Mouse (Mus musculus): ENCODE measurements around the gene Gm20388. TPM values are rescaled to one million over a fixed set of nuclear protein-coding genes. Genes with fewer than 3 reads are reported as not detected.
A peak's percentile ranks its signal among the peaks of the same experiment; 100 is the strongest.

The Gm20388 gene
- polyA plus RNA-seq, 1 experiment from 2014 or later = not detected

DNA sequence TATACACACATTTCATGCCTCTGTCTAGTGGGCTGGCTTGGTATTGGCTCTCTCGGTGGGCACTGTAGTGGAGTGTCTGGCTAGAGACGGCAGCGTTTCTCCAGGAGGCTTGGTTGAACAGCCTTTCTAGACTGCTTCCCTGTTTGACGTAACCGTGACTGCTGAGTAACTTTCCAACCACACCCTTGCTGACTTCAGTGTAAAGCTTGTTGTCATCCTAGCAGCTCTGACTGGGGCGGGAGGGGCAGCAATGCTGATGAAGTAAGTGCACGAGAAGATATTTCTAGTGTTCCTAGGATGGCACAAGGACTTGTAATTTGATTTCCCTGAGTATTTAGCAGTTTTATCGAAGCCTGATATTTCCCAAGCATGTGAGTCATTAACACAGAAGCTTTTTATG is 4135.2 kb downstream of the Gm20388 start:
- Histone ChIP-seq H3K4me2 (replicated peaks; ENCODE audit: low read depth) (no peak overlapping the region), H3K27me3 (replicated peaks; ENCODE audit: control insufficient read depth, insufficient read depth, low read length) (no peaks in the 10 kb centered on the region), H3K4me1 (replicated peaks; ENCODE audit: control insufficient read depth, insufficient read depth, low read length) (no peaks in the 10 kb centered on the region), H3K9me3 (ENCODE audit: control insufficient read depth) (no peaks in the 10 kb centered on the region), H3K4me3 (ENCODE audit: low read depth, low read length) (no peak overlapping the region), H3K36me3 (ENCODE audit: control insufficient read depth, insufficient read depth) (peaks cover 52% of the 10 kb centered on the region), H3K27ac (ENCODE audit: low read depth, low read length) (no peak overlapping the region), H3K9ac (ENCODE audit: low read depth, low read length) (no peak overlapping the region)
- 62% methylated on average over 8 of the region's 8 CpGs for WGBS
- no peak for ATAC-seq
- no peak for TF ChIP-seq CTCF (IDR thresholded peaks at IDR 0.05; ENCODE audit: low read depth)

DNA sequence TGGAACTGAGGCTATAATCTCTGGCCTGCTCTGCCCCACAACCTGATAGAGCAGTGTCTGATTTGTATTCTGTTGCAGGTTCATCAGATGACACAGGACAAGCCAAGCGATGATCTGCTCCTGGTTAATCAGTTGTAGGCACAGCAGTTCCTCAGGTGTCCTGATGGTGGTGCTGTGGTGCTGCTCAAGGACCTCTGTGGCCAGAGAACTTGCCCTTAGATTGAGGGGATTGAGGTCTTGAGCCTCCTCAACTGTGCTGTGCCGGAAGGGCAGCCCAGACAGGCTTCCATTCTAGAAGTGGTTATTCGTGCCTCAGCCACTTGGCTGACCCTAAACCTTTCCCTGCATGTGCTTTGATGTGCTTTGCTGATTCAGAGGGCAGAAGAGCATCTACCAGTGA is 4141.5 kb downstream of the Gm20388 start:
- ATAC-seq = peak; percentile 36; the same call in 1 of the 2 replicates
- Histone ChIP-seq H3K9ac (ENCODE audit: low read depth, low read length) (no peak overlapping the region), H3K27ac (ENCODE audit: low read depth, low read length) (no peak overlapping the region), H3K4me3 (ENCODE audit: low read depth, low read length) (no peak overlapping the region), H3K27me3 (replicated peaks; ENCODE audit: control insufficient read depth, insufficient read depth, low read length) (no peaks in the 10 kb centered on the region), H3K4me2 (replicated peaks; ENCODE audit: low read depth) (no peak overlapping the region), H3K9me3 (ENCODE audit: control insufficient read depth) (no peaks in the 10 kb centered on the region), H3K36me3 (ENCODE audit: control insufficient read depth, insufficient read depth) (peaks cover 9% of the 10 kb centered on the region), H3K4me1 (replicated peaks; ENCODE audit: control insufficient read depth, insufficient read depth, low read length) (no peaks in the 10 kb centered on the region)
- TF ChIP-seq CTCF (IDR thresholded peaks at IDR 0.05; ENCODE audit: low read depth) = peak; percentile 98
- WGBS = 23% methylated on average over 3 of the region's 3 CpGs

DNA sequence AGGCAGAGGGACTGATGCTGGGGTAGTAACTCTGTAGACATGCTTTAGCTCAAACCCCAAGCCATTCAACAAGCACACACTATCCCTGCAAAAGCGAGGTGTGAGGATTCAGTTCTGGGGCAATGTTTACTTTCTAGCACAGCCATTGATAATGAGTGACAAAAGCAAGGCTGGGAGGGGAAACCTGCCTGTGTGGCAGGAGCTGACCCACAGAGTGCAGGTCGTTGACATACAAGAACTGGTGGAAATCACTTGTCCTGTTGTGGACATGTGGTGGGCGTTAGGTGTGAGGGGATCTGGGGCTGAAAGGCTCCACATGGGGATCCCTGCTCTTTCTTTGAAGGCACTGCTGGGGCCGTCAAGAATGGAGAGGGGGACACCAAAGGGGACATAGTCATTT is 4141.9 kb downstream of the Gm20388 start:
- WGBS = 34% methylated on average over 4 of the region's 4 CpGs
- no peaks in the 10 kb centered on the region for H3K9me3 ChIP-seq (ENCODE audit: control insufficient read depth)
- no peak for TF ChIP-seq CTCF (IDR thresholded peaks at IDR 0.05; ENCODE audit: low read depth)
- H3K4me2 ChIP-seq (replicated peaks; ENCODE audit: low read depth) = no peak overlapping the region
- ATAC-seq = no peak
- no peaks in the 10 kb centered on the region for H3K27me3 ChIP-seq (replicated peaks; ENCODE audit: control insufficient read depth, insufficient read depth, low read length)
- H3K36me3 ChIP-seq (ENCODE audit: control insufficient read depth, insufficient read depth) = peaks cover 5% of the 10 kb centered on the region
- no peak overlapping the region for H3K9ac ChIP-seq (ENCODE audit: low read depth, low read length)
- no peak overlapping the region for H3K4me3 ChIP-seq (ENCODE audit: low read depth, low read length)
- no peak overlapping the region for H3K27ac ChIP-seq (ENCODE audit: low read depth, low read length)
- H3K4me1 ChIP-seq (replicated peaks; ENCODE audit: control insufficient read depth, insufficient read depth, low read length) = no peaks in the 10 kb centered on the region

DNA sequence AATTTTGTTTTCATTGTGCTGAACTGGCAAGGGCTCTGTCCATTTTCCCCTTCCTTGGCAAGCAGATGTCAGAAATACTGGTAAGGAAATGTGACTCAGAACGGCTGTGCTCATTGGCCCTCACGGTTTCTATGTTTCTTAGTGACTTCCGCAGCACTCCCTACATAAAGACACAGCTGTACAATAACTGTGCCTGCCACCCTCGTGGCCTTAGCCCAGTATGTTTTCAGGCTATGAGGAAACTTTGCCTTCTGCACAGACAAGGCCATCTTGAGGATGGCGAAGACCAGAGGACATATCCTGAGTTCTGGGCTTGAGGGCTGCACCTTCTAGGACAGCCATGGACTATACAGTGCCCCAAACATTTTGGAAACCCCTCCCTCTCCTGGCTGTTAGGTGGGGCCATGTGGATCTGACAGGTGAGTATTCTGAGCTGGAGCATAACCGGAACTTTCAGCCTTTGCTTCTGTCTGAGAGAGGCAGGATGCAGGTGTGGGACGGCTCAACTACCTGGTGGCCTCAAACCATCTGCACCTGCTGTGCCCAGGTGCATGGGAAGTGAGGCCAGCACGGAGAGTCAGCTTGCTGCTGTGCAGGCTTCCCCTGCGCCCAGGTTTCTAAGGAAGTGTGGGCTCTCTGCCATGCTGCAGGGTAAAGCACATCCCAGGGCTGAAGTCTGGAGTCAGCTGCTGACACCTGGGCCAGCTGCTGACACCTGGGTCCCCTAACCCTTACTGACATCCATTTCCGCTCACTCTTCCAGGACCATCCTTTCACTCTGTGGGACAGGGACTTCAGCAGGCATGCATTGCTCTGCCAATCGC is 4146.4 kb downstream of the Gm20388 start:
- Histone ChIP-seq H3K4me2 (replicated peaks; ENCODE audit: low read depth) (no peak overlapping the region), H3K4me1 (replicated peaks; ENCODE audit: control insufficient read depth, insufficient read depth, low read length) (no peaks in the 10 kb centered on the region), H3K27ac (ENCODE audit: low read depth, low read length) (no peak overlapping the region), H3K36me3 (ENCODE audit: control insufficient read depth, insufficient read depth) (no peaks in the 10 kb centered on the region), H3K9me3 (ENCODE audit: control insufficient read depth) (no peaks in the 10 kb centered on the region), H3K4me3 (ENCODE audit: low read depth, low read length) (no peak overlapping the region), H3K9ac (ENCODE audit: low read depth, low read length) (no peak overlapping the region), H3K27me3 (replicated peaks; ENCODE audit: control insufficient read depth, insufficient read depth, low read length) (no peaks in the 10 kb centered on the region)
- TF ChIP-seq CTCF (IDR thresholded peaks at IDR 0.05; ENCODE audit: low read depth) = no peak
- no peak for ATAC-seq
- WGBS = 68% methylated on average over 11 of the region's 11 CpGs

DNA sequence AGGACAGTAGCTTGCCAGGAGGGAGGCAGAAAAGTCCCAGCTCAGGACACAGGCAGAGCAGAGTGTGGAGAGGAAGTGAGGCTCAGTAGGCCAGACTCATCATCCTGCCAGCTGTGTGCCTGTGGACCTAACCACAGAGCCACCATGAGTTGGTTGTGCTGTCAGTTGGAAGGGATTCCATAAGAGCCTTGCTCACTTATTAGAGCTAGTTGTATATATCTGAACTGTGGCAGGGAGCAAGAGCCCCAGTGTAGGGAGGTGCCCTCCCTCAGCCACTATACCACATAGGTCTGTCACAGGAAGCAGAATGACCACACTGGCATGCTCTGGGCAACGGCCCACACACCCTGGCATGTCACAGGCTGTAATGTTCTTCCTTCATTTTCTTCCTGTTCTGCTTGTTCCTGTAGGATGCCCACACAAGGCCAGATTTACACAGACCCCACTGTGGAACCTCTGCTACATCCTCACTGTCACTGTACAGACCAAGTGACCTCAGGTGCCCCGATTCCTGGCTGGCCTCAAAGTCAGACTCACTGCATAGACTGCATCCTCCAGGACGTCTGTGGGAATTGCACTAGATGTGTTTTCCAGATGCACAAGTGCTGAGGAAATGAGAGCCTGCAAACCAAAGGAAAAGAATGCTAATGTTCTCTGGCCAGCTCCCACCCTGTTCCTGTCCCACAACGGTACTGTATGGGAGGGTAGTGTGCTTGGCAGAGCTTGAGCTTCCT is 4155.9 kb downstream of the Gm20388 start:
- no peak overlapping the region for H3K27ac ChIP-seq (ENCODE audit: low read depth, low read length)
- no peaks in the 10 kb centered on the region for H3K9me3 ChIP-seq (ENCODE audit: control insufficient read depth)
- H3K36me3 ChIP-seq (ENCODE audit: control insufficient read depth, insufficient read depth) = no peaks in the 10 kb centered on the region
- no peak overlapping the region for H3K9ac ChIP-seq (ENCODE audit: low read depth, low read length)
- no peaks in the 10 kb centered on the region for H3K4me1 ChIP-seq (replicated peaks; ENCODE audit: control insufficient read depth, insufficient read depth, low read length)
- no peaks in the 10 kb centered on the region for H3K27me3 ChIP-seq (replicated peaks; ENCODE audit: control insufficient read depth, insufficient read depth, low read length)
- ATAC-seq = no peak
- H3K4me3 ChIP-seq (ENCODE audit: low read depth, low read length) = no peak overlapping the region
- TF ChIP-seq CTCF (IDR thresholded peaks at IDR 0.05; ENCODE audit: low read depth) = 0 out of 2 replicates have a peak, but pooled peaks have one; percentile 13
- H3K4me2 ChIP-seq (replicated peaks; ENCODE audit: low read depth) = no peak overlapping the region
- WGBS = 65% methylated on average over 4 of the region's 4 CpGs

DNA sequence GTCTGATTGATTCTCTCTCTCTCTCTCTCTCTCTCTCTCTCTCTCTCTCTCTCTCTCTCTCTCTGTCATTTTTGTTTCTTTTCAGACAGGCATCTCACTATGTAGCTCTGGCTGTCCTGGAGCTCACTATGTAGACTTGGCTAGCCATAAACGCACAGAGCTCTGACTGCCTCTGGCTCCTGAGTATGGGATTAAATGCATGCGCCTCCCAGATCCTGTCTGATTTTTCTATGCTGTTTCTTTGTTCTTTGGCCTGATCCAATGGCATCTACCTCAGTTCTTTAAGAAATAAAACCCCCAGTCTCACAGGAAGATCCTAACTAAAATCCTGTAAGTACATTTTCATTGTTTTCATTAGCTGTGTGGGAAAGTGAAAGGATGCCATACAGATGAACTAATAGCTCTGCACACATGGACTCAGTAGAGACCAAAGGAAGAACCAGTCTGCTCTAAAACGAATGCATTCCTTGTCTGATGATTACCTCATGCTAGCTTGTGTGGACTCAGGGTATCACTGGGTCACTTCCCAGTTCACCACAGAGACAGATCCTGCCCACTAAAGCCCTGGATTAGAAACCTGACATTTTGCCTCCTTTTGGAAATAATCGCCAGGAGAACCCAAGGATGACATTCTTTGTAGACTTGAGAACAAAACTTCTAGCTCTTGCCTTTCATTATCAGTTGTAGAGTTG is 4156.6 kb downstream of the Gm20388 start:
- no peaks in the 10 kb centered on the region for H3K9me3 ChIP-seq (ENCODE audit: control insufficient read depth)
- no peak overlapping the region for H3K4me3 ChIP-seq (ENCODE audit: low read depth, low read length)
- H3K4me2 ChIP-seq (replicated peaks; ENCODE audit: low read depth) = no peak overlapping the region
- no peak for ATAC-seq
- no peak overlapping the region for H3K27ac ChIP-seq (ENCODE audit: low read depth, low read length)
- H3K36me3 ChIP-seq (ENCODE audit: control insufficient read depth, insufficient read depth) = no peaks in the 10 kb centered on the region
- WGBS = 64% methylated on average over 4 of the region's 4 CpGs
- no peaks in the 10 kb centered on the region for H3K27me3 ChIP-seq (replicated peaks; ENCODE audit: control insufficient read depth, insufficient read depth, low read length)
- no peaks in the 10 kb centered on the region for H3K4me1 ChIP-seq (replicated peaks; ENCODE audit: control insufficient read depth, insufficient read depth, low read length)
- TF ChIP-seq CTCF (IDR thresholded peaks at IDR 0.05; ENCODE audit: low read depth) = no peak
- H3K9ac ChIP-seq (ENCODE audit: low read depth, low read length) = no peak overlapping the region
